Mouse (Mus musculus) stomach, embryonic 16.5 days (tissue): Measurements from ENCODE around the gene Gm32742. TPM values are rescaled to one million over a fixed set of nuclear protein-coding genes. Genes with fewer than 3 reads are reported as not detected.

Experiments
- ATAC-seq: fragments of 200-750 bp; cut with Nextera tagmentation; 2 replicates; pipeline ENCODE4 v1.8.0; 2017; ENCODE audit warnings: moderate number of reproducible peaks, moderate TSS enrichment; ENCODE audit not compliant: insufficient read depth, low FRiP score
- H3K27ac ChIP-seq: fragments of 300-500 bp; sonication (generic); 2 replicates; pipeline ENCODE4 v1.5.1; 2014; ENCODE audit warnings: low read length
- H3K27me3 ChIP-seq: fragments of 300-500 bp; sonication (generic); 2 replicates; pipeline ENCODE4 v1.6.1; 2014; ENCODE audit warnings: low read length, control low read depth, mixed read lengths; ENCODE audit not compliant: control insufficient read depth, insufficient read depth
- H3K36me3 ChIP-seq: fragments of 300-500 bp; sonication (generic); 2 replicates; pipeline ENCODE4 v1.6.1; 2014; ENCODE audit warnings: low read length; ENCODE audit not compliant: control insufficient read depth, insufficient read depth
- H3K4me1 ChIP-seq: fragments of 300-500 bp; sonication (generic); 2 replicates; pipeline ENCODE4 v1.6.1; 2014; ENCODE audit warnings: low read length, control low read depth, mixed read lengths; ENCODE audit not compliant: control insufficient read depth, insufficient read depth
- H3K4me2 ChIP-seq: fragments of 300-500 bp; sonication (generic); 2 replicates; pipeline ENCODE4 v1.6.1; 2014; ENCODE audit warnings: low read depth, low read length, mixed read lengths
- H3K4me3 ChIP-seq: fragments of 300-500 bp; sonication (generic); replicated peaks from 2 replicates; pipeline ENCODE4 v1.5.1; 2014; ENCODE audit warnings: mild to moderate bottlenecking, low read length
- H3K9ac ChIP-seq: fragments of 300-500 bp; sonication (generic); 2 replicates; pipeline ENCODE4 v1.6.1; 2014; ENCODE audit warnings: low read length
- H3K9me3 ChIP-seq: fragments of 300-500 bp; sonication (generic); replicated peaks from 2 replicates; pipeline ENCODE4 v1.6.1; 2016; ENCODE audit warnings: low read length, control low read depth; ENCODE audit not compliant: control insufficient read depth
- WGBS: fragments of 180-500 bp; shearing (Covaris S2); extraction: QIAGEN DNeasy Blood & Tissue Kit; methylation state at CpG from one replicate; pipeline ENCODE4 v1.1.7; 2014; 5-methylcytosine and 5-hydroxymethylcytosine counted together
- polyA plus RNA-seq: library from polyadenylated mRNA; unstranded; fragments of >200 nt; fragmentation: Nextera tagmentation; extraction: Ambion mirVana; gene quantifications from 2 replicates; pipeline ENCODE4 v1.2.1, GENCODE M21; 2015

The Gm32742 gene
- polyA plus RNA-seq, 1 experiment from 2014 or later = 0.06 TPM

- H3K36me3 ChIP-seq = no peaks in the 10 kb centered on the region
- H3K9ac ChIP-seq = no peak overlapping the region
- H3K4me1 ChIP-seq = 0 out of 2 replicates have a peak, but pooled peaks cover 2% of the 10 kb centered on the region
- no peak overlapping the region for H3K4me2 ChIP-seq
- H3K27me3 ChIP-seq = no peaks in the 10 kb centered on the region
- 55% methylated on average over 11 of the region's 11 CpGs for WGBS
- H3K4me3 ChIP-seq = no peak overlapping the region
- peak overlapping the region; percentile 86 for H3K27ac ChIP-seq
- peak; percentile 78 for ATAC-seq
- no peaks in the 10 kb centered on the region for H3K9me3 ChIP-seq
Measured at GRCm38 (mm10) chr9:51167954-51168353, 2.6 kb upstream of the Gm32742 start.

GRCm38 (mm10) chr9:51163989-51164388, 1.3 kb downstream of the Gm32742 start:
- no peak overlapping the region for H3K27ac ChIP-seq
- no peaks in the 10 kb centered on the region for H3K4me1 ChIP-seq
- no peak overlapping the region for H3K9ac ChIP-seq
- H3K4me2 ChIP-seq = no peak overlapping the region
- H3K9me3 ChIP-seq = no peaks in the 10 kb centered on the region
- no peak for ATAC-seq
- H3K27me3 ChIP-seq = no peaks in the 10 kb centered on the region
- no peaks in the 10 kb centered on the region for H3K36me3 ChIP-seq
- H3K4me3 ChIP-seq = no peak overlapping the region
- 76% methylated on average over 5 of the region's 5 CpGs for WGBS

- no peak overlapping the region for H3K27ac ChIP-seq
- no peaks in the 10 kb centered on the region for H3K27me3 ChIP-seq
- H3K4me1 ChIP-seq = no peaks in the 10 kb centered on the region
- no peak overlapping the region for H3K4me2 ChIP-seq
- peak; percentile 56; the same call in 1 of the 2 replicates for ATAC-seq
- H3K9ac ChIP-seq = no peak overlapping the region
- 24% methylated on average over 4 of the region's 4 CpGs for WGBS
- H3K36me3 ChIP-seq = no peaks in the 10 kb centered on the region
- H3K9me3 ChIP-seq = no peaks in the 10 kb centered on the region
- H3K4me3 ChIP-seq = no peak overlapping the region
Measured at GRCm38 (mm10) chr9:51161771-51162388, 3.4 kb downstream of the Gm32742 start.

GRCm38 (mm10) chr9:51152079-51152752, 13.1 kb downstream of the Gm32742 start:
- Histone ChIP-seq H3K36me3 (no peaks in the 10 kb centered on the region), H3K4me1 (no peaks in the 10 kb centered on the region), H3K4me2 (peak overlapping the region; percentile 41), H3K4me3 (no peak overlapping the region), H3K9ac (0 out of 2 replicates have a peak overlapping the region, but pooled peaks have one; percentile 7), H3K27me3 (no peaks in the 10 kb centered on the region), H3K27ac (no peak overlapping the region), H3K9me3 (no peaks in the 10 kb centered on the region)
- WGBS = 17% methylated on average over 13 of the region's 13 CpGs
- ATAC-seq = peak; percentile 57; the same call in 1 of the 2 replicates

- WGBS = 80% methylated on average over 5 of the region's 5 CpGs
- ATAC-seq = no peak
- Histone ChIP-seq H3K4me1 (no peaks in the 10 kb centered on the region; the same call in 1 of the 2 replicates), H3K9ac (no peak overlapping the region), H3K36me3 (no peaks in the 10 kb centered on the region), H3K27me3 (no peaks in the 10 kb centered on the region), H3K4me2 (no peak overlapping the region), H3K4me3 (no peak overlapping the region), H3K27ac (no peak overlapping the region), H3K9me3 (no peaks in the 10 kb centered on the region)
Measured at GRCm38 (mm10) chr9:51147294-51147693, 18.0 kb downstream of the Gm32742 start.

GRCm38 (mm10) chr9:51146496-51146895, 18.8 kb downstream of the Gm32742 start:
- no peaks in the 10 kb centered on the region for H3K36me3 ChIP-seq
- H3K9ac ChIP-seq = no peak overlapping the region
- no peak overlapping the region for H3K4me2 ChIP-seq
- no peaks in the 10 kb centered on the region for H3K9me3 ChIP-seq
- ATAC-seq = no peak
- H3K4me1 ChIP-seq = no peaks in the 10 kb centered on the region; the same call in 1 of the 2 replicates
- WGBS = 62% methylated on average over 4 of the region's 4 CpGs
- no peak overlapping the region for H3K4me3 ChIP-seq
- H3K27ac ChIP-seq = no peak overlapping the region
- no peaks in the 10 kb centered on the region for H3K27me3 ChIP-seq

GRCm38 (mm10) chr9:51144218-51144617, 21.1 kb downstream of the Gm32742 start:
- Histone ChIP-seq H3K27me3 (no peaks in the 10 kb centered on the region), H3K4me3 (no peak overlapping the region), H3K36me3 (no peaks in the 10 kb centered on the region), H3K9ac (no peak overlapping the region), H3K27ac (no peak overlapping the region), H3K4me2 (no peak overlapping the region), H3K4me1 (no peaks in the 10 kb centered on the region; the same call in 1 of the 2 replicates), H3K9me3 (no peaks in the 10 kb centered on the region)
- WGBS = 68% methylated on average over 6 of the region's 6 CpGs
- ATAC-seq = no peak

GRCm38 (mm10) chr9:51143437-51143836, 21.9 kb downstream of the Gm32742 start:
- Histone ChIP-seq H3K27ac (no peak overlapping the region), H3K4me3 (no peak overlapping the region), H3K27me3 (no peaks in the 10 kb centered on the region), H3K4me2 (no peak overlapping the region), H3K4me1 (no peaks in the 10 kb centered on the region; the same call in 1 of the 2 replicates), H3K9ac (no peak overlapping the region), H3K36me3 (no peaks in the 10 kb centered on the region), H3K9me3 (no peaks in the 10 kb centered on the region)
- 86% methylated on average over 1 of the region's 1 CpGs for WGBS
- ATAC-seq = no peak

GRCm38 (mm10) chr9:51140711-51141110, 24.6 kb downstream of the Gm32742 start:
- H3K9ac ChIP-seq = no peak overlapping the region
- WGBS = 75% methylated on average over 3 of the region's 3 CpGs
- ATAC-seq = no peak
- no peaks in the 10 kb centered on the region for H3K4me1 ChIP-seq
- H3K4me3 ChIP-seq = no peak overlapping the region
- H3K27me3 ChIP-seq = no peaks in the 10 kb centered on the region
- H3K36me3 ChIP-seq = no peaks in the 10 kb centered on the region
- no peaks in the 10 kb centered on the region for H3K9me3 ChIP-seq
- no peak overlapping the region for H3K4me2 ChIP-seq
- H3K27ac ChIP-seq = no peak overlapping the region
